Comparison of ENCODE assay signal across 28 mouse cellular contexts in genomic region chr4:57588356-57588755, GRCm38 (mm10). TPM values are rescaled to one million over a fixed set of nuclear protein-coding genes. Genes with fewer than 3 reads are reported as not detected.
A peak's percentile ranks its signal among the peaks of the same experiment; 100 is the strongest.
DNase-seq lines count a peak whose midpoint lies in the region; ATAC-seq lines count a peak whose summit lies in the region.
"Had no signal": no experiment of that assay in that cellular context is flagged by ENCODE, and none has a peak within 500 bp of the region (broad histone marks: within the 10 kb centered on the region; RNA-seq: fewer than 3 reads in every experiment).

No protein-coding gene starts in this region.

- H3K4me1 ChIP-seq in heart, embryonic 13.5 days: peaks cover 94% of the 10 kb centered on the region
- H3K4me1 ChIP-seq in kidney, embryonic 14.5 days (ENCODE audit: control insufficient read depth, insufficient read depth, low read length): 0 out of 2 replicates have a peak, but pooled peaks cover 5% of the 10 kb centered on the region
- H3K4me1 ChIP-seq: forebrain, embryonic 12.5 days; hindbrain, embryonic 12.5 days; liver, embryonic 15.5 days; midbrain, embryonic 12.5 days; neural tube, embryonic 13.5 days had no signal

- H3K9me3 ChIP-seq in heart, embryonic 13.5 days: no peaks in the 10 kb centered on the region
- no peaks in the 10 kb centered on the region for H3K9me3 ChIP-seq in kidney, embryonic 14.5 days (ENCODE audit: control insufficient read depth, low read length)
- H3K9me3 ChIP-seq: forebrain, embryonic 12.5 days; hindbrain, embryonic 12.5 days; liver, embryonic 15.5 days; midbrain, embryonic 12.5 days; neural tube, embryonic 13.5 days had no signal

- H3K27me3 ChIP-seq in heart, embryonic 13.5 days (replicated peaks): no peaks in the 10 kb centered on the region
- no peaks in the 10 kb centered on the region for H3K27me3 ChIP-seq in kidney, embryonic 14.5 days (ENCODE audit: control insufficient read depth, insufficient read depth, low read length)
- H3K27me3 ChIP-seq: CH12.LX; forebrain, embryonic 12.5 days; hindbrain, embryonic 12.5 days; liver, embryonic 15.5 days; midbrain, embryonic 12.5 days; neural tube, embryonic 13.5 days; Patski had no signal

- peak; percentile 47; the same call in 1 of the 2 replicates for ATAC-seq in heart, embryonic 13.5 days (ENCODE audit: extremely low read depth, insufficient number of reproducible peaks, low FRiP score, low TSS enrichment)
- no peak for ATAC-seq in kidney, embryonic 14.5 days (ENCODE audit: low FRiP score, low TSS enrichment)
- ATAC-seq: forebrain, postnatal 0 days; hindbrain, postnatal 0 days; intestine, embryonic 16.5 days; Patski had no signal

- no peaks in the 10 kb centered on the region; the same call in none of the 2 replicates for H3K36me3 ChIP-seq in heart, embryonic 13.5 days
- no peaks in the 10 kb centered on the region for H3K36me3 ChIP-seq in kidney, embryonic 14.5 days (ENCODE audit: control insufficient read depth, insufficient read depth, low read length)
- H3K36me3 ChIP-seq: forebrain, embryonic 12.5 days; hindbrain, embryonic 12.5 days; liver, embryonic 15.5 days; midbrain, embryonic 12.5 days; neural tube, embryonic 13.5 days had no signal

- H3K4me3 ChIP-seq in heart, embryonic 13.5 days: no peak overlapping the region
- no peak overlapping the region for H3K4me3 ChIP-seq in kidney, embryonic 14.5 days (ENCODE audit: low read length)
- H3K4me3 ChIP-seq: forebrain, embryonic 12.5 days; hindbrain, embryonic 12.5 days; liver, embryonic 15.5 days; megakaryocyte, embryonic 14.5 days; midbrain, embryonic 12.5 days; neural tube, embryonic 13.5 days had no signal

- H3K27ac ChIP-seq in heart, embryonic 13.5 days (replicated peaks): peak overlapping the region; percentile 91
- H3K27ac ChIP-seq in kidney, embryonic 14.5 days (ENCODE audit: low read depth, low read length): no peak overlapping the region
- H3K27ac ChIP-seq: forebrain, embryonic 12.5 days; hindbrain, embryonic 12.5 days; hindbrain, postnatal 0 days; liver, embryonic 15.5 days; midbrain, embryonic 12.5 days; neural tube, embryonic 13.5 days had no signal

- no peak overlapping the region for H3K9ac ChIP-seq in heart, embryonic 13.5 days
- H3K9ac ChIP-seq in kidney, embryonic 14.5 days (ENCODE audit: low read depth, low read length): no peak overlapping the region
- H3K9ac ChIP-seq: forebrain, embryonic 12.5 days; forebrain, postnatal 0 days; hindbrain, embryonic 12.5 days; liver, embryonic 15.5 days; midbrain, embryonic 12.5 days; neural tube, embryonic 13.5 days had no signal

- peak; percentile 45 for DNase-seq in heart, adult 8-10 months (ENCODE audit: low spot score)
- DNase-seq in heart, postnatal 25 days (ENCODE audit: low spot score): no peak
- DNase-seq in NIH3T3 (ENCODE audit: low read depth): peak; percentile 69
- peak; percentile 60 to 65 for DNase-seq in heart, postnatal 10 days
- no peak for DNase-seq in ovary, postnatal 10 days (ENCODE audit: low spot score)
- no peak for DNase-seq in spleen, postnatal 10 days (ENCODE audit: low spot score in 2 of 2)
- DNase-seq: adrenal gland, postnatal 25 days; cerebellum, adult 18-20 months; cerebellum, postnatal 10 days; forebrain, postnatal 0 days; gastrocnemius, postnatal 10 days; kidney, adult 8-10 months; kidney, postnatal 10 days; liver; lung, postnatal 4 days had no signal

- intact Hi-C loops in heart, postnatal 25 days (cut with DNase I): no loop called here
- intact Hi-C loops in heart, postnatal 10 days (cut with DNase I): no loop called here

- 45% methylated on average over 1 of the region's 1 CpGs for WGBS in heart, embryonic 13.5 days
- WGBS in kidney, embryonic 14.5 days: 90% methylated on average over 1 of the region's 1 CpGs

- H3K4me2 ChIP-seq in heart, embryonic 13.5 days: peak overlapping the region; percentile 29
- no peak overlapping the region for H3K4me2 ChIP-seq in kidney, embryonic 14.5 days (replicated peaks; ENCODE audit: low read depth, low read length)
- H3K4me2 ChIP-seq: forebrain, embryonic 12.5 days; hindbrain, embryonic 12.5 days; liver, embryonic 15.5 days; midbrain, embryonic 12.5 days; neural tube, embryonic 13.5 days had no signal

RNA-seq across cellular contexts. Expression of gene Pakap, which starts 20.4 kb away (rescaled TPM):
- 10 to 100 TPM; 29.2 to 44.2 (median 39.5) TPM for total RNA-seq in heart, adult 8-10 months (2022)
- 10 to 100 TPM; 37.4 to 44.3 TPM for total RNA-seq in heart, postnatal 25 days (2021)
- polyA plus RNA-seq in heart, embryonic 13.5 days (2015; fragmentation: Nextera tagmentation; extraction: Ambion mirVana): 49.3 and 52.6 TPM in 2 replicates
- total RNA-seq in heart, postnatal 10 days (2021): 10 to 100 TPM; 60.6 to 62.1 TPM
- polyA plus RNA-seq in kidney, embryonic 14.5 days (2014; fragmentation: Nextera tagmentation; extraction: Ambion mirVana): 5.7 and 18.7 TPM in 2 replicates
- total RNA-seq: common myeloid progenitor, adult 5-6 weeks had no signal

Comparison
In these comparisons a context has a peak if more than half of its experiments do, and no peak if none do; other contexts are left out.
1. DNase-seq: peak in heart, adult 8-10 months (single experiment), NIH3T3 (single experiment) and heart, postnatal 10 days (2 of 2); none in heart, postnatal 25 days (single experiment), ovary, postnatal 10 days (single experiment) and spleen, postnatal 10 days (0 of 2).